Mouse (Mus musculus): Measurements from ENCODE around the gene Olfr484. TPM values are rescaled to one million over a fixed set of nuclear protein-coding genes. Genes with fewer than 3 reads are reported as not detected.
"Not testable (repeated sequence)": the region's sequence is repeated elsewhere in the genome, so short reads cannot be mapped to it uniquely, and the experiment has no call there.

Gene Olfr484
- polyA plus RNA-seq (2015; fragmentation: Nextera tagmentation; extraction: Ambion mirVana): not detected in 2 replicates

DNA sequence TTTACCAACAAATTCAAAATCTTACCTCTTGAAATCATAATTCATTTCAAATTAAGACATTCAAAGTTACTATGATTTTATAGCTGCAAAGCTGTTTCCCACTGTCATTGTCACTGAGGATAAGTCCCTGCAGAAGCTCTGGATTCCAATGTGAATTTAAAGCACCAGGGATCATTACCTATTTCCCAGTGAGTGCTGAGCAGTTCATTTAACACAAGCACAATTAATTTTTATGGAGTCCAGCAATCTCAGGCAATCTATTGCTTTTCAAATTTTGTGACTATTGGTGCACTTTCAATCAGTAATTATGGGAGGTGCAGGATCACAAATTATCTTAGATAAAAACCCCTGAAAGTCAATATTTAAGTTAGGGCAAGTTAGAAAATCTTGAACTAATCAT is at the start of gene Olfr484:
Gene Olfr484, minus strand, starts transcription at position 101 of the 400 bp plus-strand sequence.
- no peaks in the 10 kb centered on the region; the same call in 1 of the 2 replicates for H3K9me3 ChIP-seq (replicated peaks; ENCODE audit: control insufficient read depth, low read length)
- H3K4me1 ChIP-seq (ENCODE audit: control insufficient read depth, insufficient read depth, low read length): no peaks in the 10 kb centered on the region
- no peaks in the 10 kb centered on the region for H3K36me3 ChIP-seq (ENCODE audit: control insufficient read depth, insufficient read depth)
- no peaks in the 10 kb centered on the region for H3K27me3 ChIP-seq (ENCODE audit: control insufficient read depth, insufficient read depth, low read length)
- H3K9ac ChIP-seq (ENCODE audit: low read length): no peak within 1 kb of the TSS
- no peak within 1 kb of the TSS for H3K4me3 ChIP-seq (ENCODE audit: low read length)
- no peak within 1 kb of the TSS for H3K4me2 ChIP-seq (ENCODE audit: low read depth, low read length)
- H3K27ac ChIP-seq (ENCODE audit: low read length): no peak within 1 kb of the TSS
- ATAC-seq (replicated peaks; ENCODE audit: extremely low read depth, insufficient read depth, low FRiP score): no peak

- not testable (repeated sequence) for H3K27me3 ChIP-seq (ENCODE audit: control insufficient read depth, insufficient read depth, low read length); H3K27ac ChIP-seq (ENCODE audit: low read length); H3K9ac ChIP-seq (ENCODE audit: low read length); H3K9me3 ChIP-seq (replicated peaks; ENCODE audit: control insufficient read depth, low read length); H3K4me3 ChIP-seq (ENCODE audit: low read length); H3K4me2 ChIP-seq (ENCODE audit: low read depth, low read length); ATAC-seq (replicated peaks; ENCODE audit: extremely low read depth, insufficient read depth, low FRiP score); H3K36me3 ChIP-seq (ENCODE audit: control insufficient read depth, insufficient read depth); H3K4me1 ChIP-seq (ENCODE audit: control insufficient read depth, insufficient read depth, low read length)
- 74% methylated on average over 1 of the region's 1 CpGs for WGBS
These were observed 45.4 kb upstream of the Olfr484 start, which contains the start of gene Olfr486 for GRCm38 (mm10) chr7:108172642-108173041. Gene Olfr486 (minus strand): TSS chr7:108172742.

GRCm38 (mm10) chr7:108159771-108160170 is 32.5 kb upstream of the Olfr484 start, which contains the start of gene Olfr485:
Gene Olfr485 (minus strand): TSS chr7:108159871.
- no peaks in the 10 kb centered on the region for H3K27me3 ChIP-seq (ENCODE audit: control insufficient read depth, insufficient read depth, low read length)
- no peak within 1 kb of the TSS for H3K4me2 ChIP-seq (ENCODE audit: low read depth, low read length)
- no peaks in the 10 kb centered on the region for H3K4me1 ChIP-seq (ENCODE audit: control insufficient read depth, insufficient read depth, low read length)
- no peaks in the 10 kb centered on the region for H3K9me3 ChIP-seq (replicated peaks; ENCODE audit: control insufficient read depth, low read length)
- no peaks in the 10 kb centered on the region for H3K36me3 ChIP-seq (ENCODE audit: control insufficient read depth, insufficient read depth)
- no peak within 1 kb of the TSS for H3K27ac ChIP-seq (ENCODE audit: low read length)
- ATAC-seq (replicated peaks; ENCODE audit: extremely low read depth, insufficient read depth, low FRiP score): no peak
- no peak within 1 kb of the TSS for H3K9ac ChIP-seq (ENCODE audit: low read length)
- no peak within 1 kb of the TSS for H3K4me3 ChIP-seq (ENCODE audit: low read length)

DNA sequence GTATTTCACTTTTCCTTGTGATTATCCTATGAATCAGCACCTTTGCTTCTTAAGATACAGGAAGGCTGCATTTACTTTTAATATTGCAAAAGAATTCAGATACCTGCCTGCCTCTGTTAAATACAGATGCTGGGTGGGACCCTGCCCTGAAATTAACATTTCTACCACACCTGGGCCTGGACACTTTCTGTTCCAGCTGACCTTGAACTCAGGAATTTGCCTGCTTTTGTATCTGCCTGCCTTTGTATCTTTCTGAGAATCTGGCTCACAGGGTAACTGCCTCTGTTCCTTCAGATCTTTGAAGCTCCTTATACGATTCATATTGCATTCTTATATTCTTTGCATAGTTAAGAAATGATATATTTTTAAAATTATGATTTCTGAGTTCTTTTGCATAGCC is 5.8 kb downstream of the Olfr484 start:
- Histone ChIP-seq H3K4me2 (ENCODE audit: low read depth, low read length) (no peak overlapping the region), H3K27me3 (ENCODE audit: control insufficient read depth, insufficient read depth, low read length) (no peaks in the 10 kb centered on the region), H3K9ac (ENCODE audit: low read length) (no peak overlapping the region), H3K36me3 (ENCODE audit: control insufficient read depth, insufficient read depth) (no peaks in the 10 kb centered on the region), H3K4me1 (ENCODE audit: control insufficient read depth, insufficient read depth, low read length) (no peaks in the 10 kb centered on the region), H3K9me3 (replicated peaks; ENCODE audit: control insufficient read depth, low read length) (no peaks in the 10 kb centered on the region), H3K4me3 (ENCODE audit: low read length) (no peak overlapping the region), H3K27ac (ENCODE audit: low read length) (no peak overlapping the region)
- WGBS: 50% methylated on average over 1 of the region's 1 CpGs
- ATAC-seq (replicated peaks; ENCODE audit: extremely low read depth, insufficient read depth, low FRiP score): no peak

- Histone ChIP-seq H3K9me3 (replicated peaks; ENCODE audit: control insufficient read depth, low read length) (no peaks in the 10 kb centered on the region), H3K4me3 (ENCODE audit: low read length) (no peak overlapping the region), H3K27me3 (ENCODE audit: control insufficient read depth, insufficient read depth, low read length) (no peaks in the 10 kb centered on the region), H3K4me1 (ENCODE audit: control insufficient read depth, insufficient read depth, low read length) (no peaks in the 10 kb centered on the region), H3K36me3 (ENCODE audit: control insufficient read depth, insufficient read depth) (no peaks in the 10 kb centered on the region), H3K9ac (ENCODE audit: low read length) (no peak overlapping the region), H3K4me2 (ENCODE audit: low read depth, low read length) (no peak overlapping the region), H3K27ac (ENCODE audit: low read length) (no peak overlapping the region)
- WGBS: 6% methylated on average over 1 of the region's 1 CpGs
- ATAC-seq (replicated peaks; ENCODE audit: extremely low read depth, insufficient read depth, low FRiP score): no peak
These were observed 6.6 kb downstream of the Olfr484 start for GRCm38 (mm10) chr7:108120681-108121080.

DNA sequence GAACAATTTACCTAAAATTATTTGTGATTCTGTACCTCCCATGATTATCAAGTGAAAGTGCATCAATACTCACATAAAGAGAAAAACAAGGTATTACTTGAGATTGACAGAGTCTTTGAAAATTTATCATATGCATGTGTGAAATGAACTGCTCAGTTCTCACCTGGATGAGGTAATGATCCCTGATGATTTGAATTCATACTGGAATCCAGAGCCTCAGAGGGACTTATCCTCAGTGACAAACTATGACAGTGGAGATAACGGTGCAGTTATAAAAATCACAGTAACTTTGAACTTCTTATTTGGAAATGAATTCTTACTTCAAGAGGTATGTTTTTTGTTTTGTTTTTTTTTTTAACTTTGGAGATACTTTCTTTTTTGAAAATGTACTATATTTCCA is 26.7 kb downstream of the Olfr484 start, which contains the start of gene Olfr483:
Gene Olfr483, plus strand, starts transcription at position 301 of the 400 bp plus-strand sequence.
- 68% methylated on average over 1 of the region's 1 CpGs for WGBS
- no peak for ATAC-seq (replicated peaks; ENCODE audit: extremely low read depth, insufficient read depth, low FRiP score)

DNA sequence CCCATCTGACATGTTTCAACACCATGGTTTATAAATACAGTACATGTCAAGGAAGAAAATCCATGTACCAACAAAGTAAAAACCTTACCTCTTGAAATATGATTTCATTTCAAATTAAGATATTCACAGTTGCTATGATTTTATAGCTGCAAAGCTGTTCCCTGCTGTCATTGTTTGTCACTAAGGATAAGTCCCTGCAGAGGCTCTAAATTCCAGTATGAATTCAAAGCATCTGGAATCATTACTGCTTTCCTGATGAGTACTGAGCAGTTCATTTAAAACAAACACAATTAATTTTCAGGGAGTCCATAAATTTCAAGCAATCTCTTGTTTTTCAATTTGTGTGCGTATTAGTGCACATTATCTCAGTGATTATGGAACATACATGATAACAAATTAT is 29.8 kb downstream of the Olfr484 start, which contains the start of gene Olfr482:
Gene Olfr482, minus strand, starts transcription at position 101 of the 400 bp plus-strand sequence.
- Histone ChIP-seq H3K27me3 (ENCODE audit: control insufficient read depth, insufficient read depth, low read length) (no peaks in the 10 kb centered on the region), H3K4me1 (ENCODE audit: control insufficient read depth, insufficient read depth, low read length) (no peaks in the 10 kb centered on the region), H3K4me2 (ENCODE audit: low read depth, low read length) (no peak within 1 kb of the TSS), H3K36me3 (ENCODE audit: control insufficient read depth, insufficient read depth) (no peaks in the 10 kb centered on the region), H3K9ac (ENCODE audit: low read length) (no peak within 1 kb of the TSS), H3K27ac (ENCODE audit: low read length) (no peak within 1 kb of the TSS), H3K4me3 (ENCODE audit: low read length) (no peak within 1 kb of the TSS), H3K9me3 (replicated peaks; ENCODE audit: control insufficient read depth, low read length) (no peaks in the 10 kb centered on the region)
- 54% methylated on average over 1 of the region's 1 CpGs for WGBS
- no peak for ATAC-seq (replicated peaks; ENCODE audit: extremely low read depth, insufficient read depth, low FRiP score)

More for the DNA sequence above, 26.7 kb downstream of the Olfr484 start, which contains the start of gene Olfr483:
- Histone ChIP-seq H3K9ac (ENCODE audit: low read length) (no peak within 1 kb of the TSS), H3K4me1 (ENCODE audit: control insufficient read depth, insufficient read depth, low read length) (no peaks in the 10 kb centered on the region), H3K27me3 (ENCODE audit: control insufficient read depth, insufficient read depth, low read length) (no peaks in the 10 kb centered on the region), H3K9me3 (replicated peaks; ENCODE audit: control insufficient read depth, low read length) (no peaks in the 10 kb centered on the region), H3K4me2 (ENCODE audit: low read depth, low read length) (no peak within 1 kb of the TSS), H3K36me3 (ENCODE audit: control insufficient read depth, insufficient read depth) (no peaks in the 10 kb centered on the region), H3K27ac (ENCODE audit: low read length) (no peak within 1 kb of the TSS), H3K4me3 (ENCODE audit: low read length) (no peak within 1 kb of the TSS)

GRCm38 (mm10) chr7:108079555-108079954 is 47.7 kb downstream of the Olfr484 start, which contains the start of gene Olfr481:
Gene Olfr481 (plus strand): TSS chr7:108079855.
- Histone ChIP-seq H3K36me3 (ENCODE audit: control insufficient read depth, insufficient read depth) (no peaks in the 10 kb centered on the region), H3K4me2 (ENCODE audit: low read depth, low read length) (no peak within 1 kb of the TSS), H3K9me3 (replicated peaks; ENCODE audit: control insufficient read depth, low read length) (no peaks in the 10 kb centered on the region), H3K9ac (ENCODE audit: low read length) (no peak within 1 kb of the TSS), H3K27ac (ENCODE audit: low read length) (no peak within 1 kb of the TSS), H3K4me1 (ENCODE audit: control insufficient read depth, insufficient read depth, low read length) (no peaks in the 10 kb centered on the region), H3K4me3 (ENCODE audit: low read length) (no peak within 1 kb of the TSS), H3K27me3 (ENCODE audit: control insufficient read depth, insufficient read depth, low read length) (no peaks in the 10 kb centered on the region)
- no peak for ATAC-seq (replicated peaks; ENCODE audit: extremely low read depth, insufficient read depth, low FRiP score)
